Mouse (Mus musculus) myocyte (in vitro differentiated cells): Measurements from ENCODE around the gene Snx8. TPM values are rescaled to one million over a fixed set of nuclear protein-coding genes. Genes with fewer than 3 reads are reported as not detected.

Experiments
- H3K27me3 ChIP-seq: one replicate; pipeline ENCODE4 v1.6.1; 2011; ENCODE audit not compliant: control insufficient read depth, insufficient read depth, insufficient read length
- H3K36me3 ChIP-seq: one replicate; pipeline ENCODE4 v1.6.1; 2011; ENCODE audit not compliant: control insufficient read depth, insufficient read depth
- H3K4me2 ChIP-seq: one replicate; pipeline ENCODE4 v1.6.1; 2011; ENCODE audit warnings: low read depth, control low read depth
- H3K4me3 ChIP-seq: one replicate; pipeline ENCODE4 v1.5.1; 2011; ENCODE audit warnings: mild to moderate bottlenecking, control low read depth, moderate library complexity
- H3K79me2 ChIP-seq: one replicate; pipeline ENCODE4 v1.6.1; 2011; ENCODE audit not compliant: control insufficient read depth, insufficient read depth
- H3ac ChIP-seq: one replicate; pipeline ENCODE4 v1.6.1; 2011; ENCODE audit not compliant: control insufficient read depth, insufficient read length
- CEBPB ChIP-seq: IDR thresholded peaks from 2 replicates; pipeline ENCODE4 v1.6.1; 2011; ENCODE audit warnings: mild to moderate bottlenecking, moderate library complexity; ENCODE audit not compliant: poor library complexity, insufficient read depth, severe bottlenecking
- E2F4 ChIP-seq: IDR thresholded peaks from one replicate; pipeline ENCODE4 v1.6.1; 2011; ENCODE audit warnings: mild to moderate bottlenecking, control low read depth, moderate library complexity; ENCODE audit not compliant: insufficient read depth
- MAX ChIP-seq: IDR thresholded peaks from one replicate; pipeline ENCODE4 v1.6.1; 2011; ENCODE audit warnings: low read depth, mild to moderate bottlenecking, control low read depth
- MYOD1 ChIP-seq, 3 experiments: IDR thresholded peaks; one replicate each; pipeline ENCODE4 v1.6.1; 2011; ENCODE audit warnings: control low read depth in 2 of 3, low read depth in 2 of 3, mild to moderate bottlenecking in 2 of 3, moderate library complexity in 1 of 3; ENCODE audit not compliant: insufficient read length in 2 of 3, control insufficient read depth in 1 of 3
- MYOG ChIP-seq, 3 experiments: IDR thresholded peaks; one replicate each; pipeline ENCODE4 v1.6.1; 2011; ENCODE audit warnings: control low read depth in 2 of 3, low read depth in 2 of 3, mild to moderate bottlenecking in 2 of 3; ENCODE audit not compliant: insufficient read length in 2 of 3, control insufficient read depth in 1 of 3, insufficient read depth in 1 of 3
- POLR2A ChIP-seq: IDR thresholded peaks from one replicate; pipeline ENCODE4 v1.6.1; 2011; ENCODE audit warnings: low read depth, mild to moderate bottlenecking, control low read depth, moderate library complexity; ENCODE audit not compliant: insufficient read length
- POLR2AphosphoS2 ChIP-seq: IDR thresholded peaks from one replicate; pipeline ENCODE4 v1.6.1; 2011; ENCODE audit warnings: low read depth, control low read depth; ENCODE audit not compliant: insufficient read length
- REST ChIP-seq: IDR thresholded peaks from one replicate; pipeline ENCODE4 v1.6.1; 2011; ENCODE audit warnings: mild to moderate bottlenecking, control low read depth, moderate library complexity; ENCODE audit not compliant: insufficient read depth, insufficient read length
- SRF ChIP-seq: IDR thresholded peaks from one replicate; pipeline ENCODE4 v1.6.1; 2011; ENCODE audit warnings: low read depth; ENCODE audit not compliant: control insufficient read depth, insufficient read length
- TCF12 ChIP-seq: IDR thresholded peaks from one replicate; pipeline ENCODE4 v1.6.1; 2011; ENCODE audit warnings: mild to moderate bottlenecking, control low read depth; ENCODE audit not compliant: poor library complexity, insufficient read depth, severe bottlenecking
- TCF3 ChIP-seq: IDR thresholded peaks from one replicate; pipeline ENCODE4 v1.6.1; 2011; ENCODE audit warnings: low read depth, control low read depth; ENCODE audit not compliant: insufficient read length
- USF1 ChIP-seq: IDR thresholded peaks from one replicate; pipeline ENCODE4 v1.6.1; 2011; ENCODE audit warnings: low read depth, mild to moderate bottlenecking, control low read depth, moderate library complexity
- polyA plus RNA-seq: library from polyadenylated mRNA; unstranded; fragments of >200 nt; fragmentation: generic; extraction: Trizol; gene quantifications from one replicate; pipeline ENCODE4 v1.2.1, GENCODE M21; 2012; ENCODE audit warnings: missing spikeins

Snx8 gene
- polyA plus RNA-seq, 1 experiment, result 50.5 TPM

DNA sequence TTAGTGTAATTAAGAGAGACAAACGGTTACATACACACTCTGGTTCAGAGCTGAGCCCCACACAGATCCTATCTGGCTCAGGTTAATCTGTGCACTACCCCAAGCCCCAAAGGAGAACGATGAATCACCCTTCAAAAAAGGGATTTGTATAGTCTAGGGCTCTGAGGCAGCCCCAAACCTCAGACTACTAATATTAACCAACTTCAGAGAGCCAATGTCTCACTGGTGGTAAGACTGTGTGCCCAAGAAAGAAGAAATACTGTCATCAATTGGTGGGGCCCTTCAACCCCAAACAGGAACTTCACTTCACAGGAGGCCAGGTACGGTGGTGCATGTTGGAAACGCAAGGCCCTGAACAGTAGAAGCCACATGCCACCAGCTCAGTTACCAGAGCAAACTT, 43.8 kb downstream of the Snx8 start:
- no peak for TF ChIP-seq MYOG (IDR thresholded peaks at IDR 0.05; ENCODE audit: control insufficient read depth in 1 of 3, insufficient read depth in 1 of 3, insufficient read length in 2 of 3, low read depth in 2 of 3)
- TF ChIP-seq POLR2A, result no peak
- no peak for TF ChIP-seq USF1
- Histone ChIP-seq H3K4me3 (no peak overlapping the region), H3K27me3 (no peaks in the 10 kb centered on the region)

GRCm38 (mm10) chr5:140342880-140343279, 46.2 kb downstream of the Snx8 start:
- no peak overlapping the region for H3K4me2 ChIP-seq
- TF ChIP-seq REST, result no peak
- TF ChIP-seq MYOD1 (IDR thresholded peaks at IDR 0.05; ENCODE audit: control insufficient read depth in 1 of 3, insufficient read length in 2 of 3, low read depth in 2 of 3), result no peak
- TF ChIP-seq USF1, result no peak
- TF ChIP-seq POLR2A, result no peak
- H3K27me3 ChIP-seq, result no peaks in the 10 kb centered on the region
- no peaks in the 10 kb centered on the region for H3K79me2 ChIP-seq
- H3K36me3 ChIP-seq, result peaks cover 12% of the 10 kb centered on the region
- H3ac ChIP-seq, result no peak overlapping the region
- H3K4me3 ChIP-seq, result no peak overlapping the region

More for the DNA sequence above, 43.8 kb downstream of the Snx8 start:
- Histone ChIP-seq H3K79me2 (no peaks in the 10 kb centered on the region), H3K4me2 (no peak overlapping the region), H3K36me3 (peaks cover 4% of the 10 kb centered on the region), H3ac (no peak overlapping the region)

GRCm38 (mm10) chr5:140339836-140340235, 49.2 kb downstream of the Snx8 start:
- peaks cover 12% of the 10 kb centered on the region for H3K36me3 ChIP-seq
- no peak overlapping the region for H3ac ChIP-seq
- no peaks in the 10 kb centered on the region for H3K27me3 ChIP-seq
- no peak overlapping the region for H3K4me3 ChIP-seq
- TF ChIP-seq TCF12 (no peak), CEBPB (no peak), TCF3 (no peak), SRF (no peak), POLR2A (no peak)
- no peaks in the 10 kb centered on the region for H3K79me2 ChIP-seq
- no peak overlapping the region for H3K4me2 ChIP-seq

DNA sequence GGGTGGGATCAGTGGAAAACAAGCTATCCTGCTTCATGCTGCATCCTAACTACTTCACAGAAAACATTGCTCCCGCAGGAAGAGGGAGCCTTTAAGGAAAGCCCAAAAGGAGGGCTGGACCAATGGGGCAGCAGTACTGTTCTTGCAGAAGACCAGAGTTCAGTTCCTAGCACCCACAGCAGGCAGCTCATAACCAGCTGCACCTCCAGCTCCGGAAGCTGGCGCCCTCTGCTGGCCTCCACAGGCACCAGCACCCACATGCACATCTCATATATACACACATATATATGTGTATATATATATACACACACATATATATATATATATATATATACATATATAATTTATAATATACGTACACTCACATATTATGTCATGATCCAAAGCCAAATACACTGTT, 50.3 kb downstream of the Snx8 start:
- no peak overlapping the region for H3K4me2 ChIP-seq
- H3K79me2 ChIP-seq, result no peaks in the 10 kb centered on the region
- no peak for TF ChIP-seq TCF12
- TF ChIP-seq USF1, result no peak
- no peak for TF ChIP-seq CEBPB
- no peaks in the 10 kb centered on the region for H3K27me3 ChIP-seq
- no peak overlapping the region for H3ac ChIP-seq
- peaks cover 11% of the 10 kb centered on the region for H3K36me3 ChIP-seq
- H3K4me3 ChIP-seq, result no peak overlapping the region

DNA sequence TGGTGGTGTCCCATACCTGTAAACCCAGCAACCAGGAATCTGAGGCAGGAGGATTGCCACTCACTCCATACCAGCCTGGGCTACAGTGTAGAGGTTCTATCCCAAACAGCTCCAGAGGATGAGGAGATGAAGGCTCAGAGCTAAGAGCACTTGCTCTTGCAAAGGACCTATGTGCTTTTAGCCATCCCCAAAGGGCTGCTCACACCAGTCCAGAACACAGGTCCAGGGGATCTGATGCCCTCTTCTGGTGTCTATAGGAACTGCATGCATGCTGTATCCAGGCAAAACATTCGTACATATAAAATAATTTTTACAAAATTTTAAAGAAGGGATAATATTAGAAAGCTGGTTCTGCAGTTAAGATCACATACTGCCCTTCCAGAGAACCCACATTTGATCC, 52.4 kb downstream of the Snx8 start:
- peaks cover 8% of the 10 kb centered on the region for H3K36me3 ChIP-seq
- no peak overlapping the region for H3ac ChIP-seq
- H3K79me2 ChIP-seq, result no peaks in the 10 kb centered on the region
- H3K4me3 ChIP-seq, result no peak overlapping the region
- no peak overlapping the region for H3K4me2 ChIP-seq
- no peaks in the 10 kb centered on the region for H3K27me3 ChIP-seq
- TF ChIP-seq TCF3, result no peak
- TF ChIP-seq SRF, result no peak
- TF ChIP-seq CEBPB, result no peak
- TF ChIP-seq MYOD1 (IDR thresholded peaks at IDR 0.05; ENCODE audit: control insufficient read depth in 1 of 3, insufficient read length in 2 of 3, low read depth in 2 of 3), result no peak

GRCm38 (mm10) chr5:140333631-140334030, 55.4 kb downstream of the Snx8 start:
- no peaks in the 10 kb centered on the region for H3K79me2 ChIP-seq
- H3K36me3 ChIP-seq, result peaks cover 3% of the 10 kb centered on the region
- H3ac ChIP-seq, result no peak overlapping the region
- TF ChIP-seq TCF12 (no peak), USF1 (no peak), TCF3 (no peak), REST (no peak), POLR2A (no peak), MAX (no peak), SRF (no peak), CEBPB (no peak), MYOG (IDR thresholded peaks at IDR 0.05; ENCODE audit: control insufficient read depth in 1 of 3, insufficient read depth in 1 of 3, insufficient read length in 2 of 3, low read depth in 2 of 3) (no peak), POLR2AphosphoS2 (no peak), E2F4 (no peak), MYOD1 (IDR thresholded peaks at IDR 0.05; ENCODE audit: control insufficient read depth in 1 of 3, insufficient read length in 2 of 3, low read depth in 2 of 3) (no peak)
- H3K4me3 ChIP-seq, result no peak overlapping the region
- no peak overlapping the region for H3K4me2 ChIP-seq
- H3K27me3 ChIP-seq, result no peaks in the 10 kb centered on the region
